Mouse (Mus musculus) heart, embryonic 16.5 days (tissue): ENCODE measurements at regions not wholly inside any gene's neighbourhood (a gene's known extent, or its start where the extent isn't known, plus 50 kb on each side); places are given as distances from the start of the nearest gene placed in this dataset.

Source experiments
- ATAC-seq: fragments of 200-750 bp; cut with Nextera tagmentation; replicated peaks from 2 replicates; pipeline ENCODE4 v1.8.0; 2017; ENCODE audit warnings: moderate number of reproducible peaks; ENCODE audit not compliant: insufficient read depth, low FRiP score; ENCODE audit errors: extremely low read depth
- H3K27ac ChIP-seq: fragments of 300-500 bp; sonication (generic); 2 replicates; pipeline ENCODE4 v1.5.1; 2014; ENCODE audit warnings: mild to moderate bottlenecking, low read length, control low read depth, moderate library complexity
- H3K27me3 ChIP-seq: fragments of 300-500 bp; sonication (generic); 2 replicates; pipeline ENCODE4 v1.6.1; 2014; ENCODE audit warnings: low read length, mixed read lengths; ENCODE audit not compliant: control insufficient read depth, insufficient read depth
- H3K36me3 ChIP-seq: fragments of 300-500 bp; sonication (generic); 2 replicates; pipeline ENCODE4 v1.6.1; 2014; ENCODE audit not compliant: control insufficient read depth, insufficient read depth
- H3K4me1 ChIP-seq: fragments of 300-500 bp; sonication (generic); 2 replicates; pipeline ENCODE4 v1.6.1; 2014; ENCODE audit warnings: low read length, mixed read lengths; ENCODE audit not compliant: control insufficient read depth, insufficient read depth
- H3K4me2 ChIP-seq: fragments of 300-500 bp; sonication (generic); 2 replicates; pipeline ENCODE4 v1.6.1; 2014; ENCODE audit warnings: low read depth, mild to moderate bottlenecking, control low read depth, low read length
- H3K4me3 ChIP-seq: fragments of 300-500 bp; sonication (generic); 2 replicates; pipeline ENCODE4 v1.5.1; 2014; ENCODE audit warnings: mild to moderate bottlenecking, control low read depth, low read length
- H3K9ac ChIP-seq: fragments of 300-500 bp; sonication (generic); 2 replicates; pipeline ENCODE4 v1.6.1; 2014; ENCODE audit warnings: low read length, control low read depth
- H3K9me3 ChIP-seq: fragments of 300-500 bp; sonication (generic); replicated peaks from 2 replicates; pipeline ENCODE4 v1.6.1; 2016; ENCODE audit warnings: low read length; ENCODE audit not compliant: control insufficient read depth
- WGBS: fragments of 180-500 bp; shearing (Covaris S2); extraction: QIAGEN DNeasy Blood & Tissue Kit; methylation state at CpG from one replicate; pipeline ENCODE4 v1.1.7; 2014; 5-methylcytosine and 5-hydroxymethylcytosine counted together

GRCm38 (mm10) chr16:42772640-42773039 lies 103.0 kb upstream of the Zbtb20 start:
- 49% methylated on average over 2 of the region's 2 CpGs for WGBS
- H3K36me3 ChIP-seq, result no peaks in the 10 kb centered on the region
- no peak for ATAC-seq
- H3K4me1 ChIP-seq, result no peaks in the 10 kb centered on the region
- no peaks in the 10 kb centered on the region for H3K27me3 ChIP-seq
- no peak overlapping the region for H3K27ac ChIP-seq
- no peak overlapping the region for H3K9ac ChIP-seq
- peaks cover 3% of the 10 kb centered on the region; the same call in 1 of the 2 replicates for H3K9me3 ChIP-seq
- no peak overlapping the region for H3K4me2 ChIP-seq
- no peak overlapping the region for H3K4me3 ChIP-seq

- Histone ChIP-seq H3K9ac (no peak overlapping the region), H3K4me1 (no peaks in the 10 kb centered on the region), H3K4me3 (no peak overlapping the region), H3K36me3 (no peaks in the 10 kb centered on the region), H3K9me3 (peaks cover 3% of the 10 kb centered on the region; the same call in 1 of the 2 replicates), H3K4me2 (no peak overlapping the region), H3K27ac (no peak overlapping the region), H3K27me3 (no peaks in the 10 kb centered on the region)
- 71% methylated on average over 1 of the region's 1 CpGs for WGBS
- ATAC-seq, result no peak
Observed at GRCm38 (mm10) chr16:42770199-42770598, 105.5 kb upstream of the Zbtb20 start.

GRCm38 (mm10) chr16:42748681-42749080 lies 127.0 kb upstream of the Zbtb20 start:
- no peaks in the 10 kb centered on the region for H3K9me3 ChIP-seq
- WGBS, result 94% methylated on average over 5 of the region's 5 CpGs
- H3K4me1 ChIP-seq, result no peaks in the 10 kb centered on the region
- no peaks in the 10 kb centered on the region for H3K27me3 ChIP-seq
- no peak overlapping the region for H3K9ac ChIP-seq
- H3K4me2 ChIP-seq, result no peak overlapping the region
- ATAC-seq, result no peak
- no peak overlapping the region for H3K4me3 ChIP-seq
- no peaks in the 10 kb centered on the region for H3K36me3 ChIP-seq
- H3K27ac ChIP-seq, result no peak overlapping the region

GRCm38 (mm10) chr16:42745943-42746675 lies 129.6 kb upstream of the Zbtb20 start:
- Histone ChIP-seq H3K27me3 (no peaks in the 10 kb centered on the region), H3K4me1 (no peaks in the 10 kb centered on the region), H3K4me3 (no peak overlapping the region), H3K27ac (no peak overlapping the region), H3K36me3 (no peaks in the 10 kb centered on the region), H3K9me3 (no peaks in the 10 kb centered on the region), H3K4me2 (peak overlapping the region; percentile 33; the same call in 1 of the 2 replicates), H3K9ac (no peak overlapping the region)
- WGBS, result 33% methylated on average over 11 of the region's 11 CpGs
- ATAC-seq, result no peak

- Histone ChIP-seq H3K4me2 (no peak overlapping the region), H3K27ac (no peak overlapping the region), H3K4me1 (no peaks in the 10 kb centered on the region), H3K4me3 (no peak overlapping the region), H3K36me3 (no peaks in the 10 kb centered on the region), H3K9ac (no peak overlapping the region), H3K9me3 (no peaks in the 10 kb centered on the region), H3K27me3 (no peaks in the 10 kb centered on the region)
- ATAC-seq, result no peak
- WGBS, result 90% methylated on average over 1 of the region's 1 CpGs
Observed at GRCm38 (mm10) chr16:42743538-42743937, 132.1 kb upstream of the Zbtb20 start.

GRCm38 (mm10) chr16:42743120-42743519 lies 132.6 kb upstream of the Zbtb20 start:
- ATAC-seq, result no peak
- Histone ChIP-seq H3K9ac (no peak overlapping the region), H3K4me3 (no peak overlapping the region), H3K27ac (no peak overlapping the region), H3K9me3 (no peaks in the 10 kb centered on the region), H3K4me1 (no peaks in the 10 kb centered on the region), H3K27me3 (no peaks in the 10 kb centered on the region), H3K36me3 (no peaks in the 10 kb centered on the region), H3K4me2 (no peak overlapping the region)
- WGBS, result 54% methylated on average over 2 of the region's 2 CpGs

GRCm38 (mm10) chr16:42727826-42728225 lies 147.9 kb upstream of the Zbtb20 start:
- 77% methylated on average over 7 of the region's 7 CpGs for WGBS
- no peaks in the 10 kb centered on the region for H3K27me3 ChIP-seq

GRCm38 (mm10) chr16:42719915-42720314 lies 155.8 kb upstream of the Zbtb20 start:
- 82% methylated on average over 3 of the region's 3 CpGs for WGBS
- Histone ChIP-seq H3K4me1 (no peaks in the 10 kb centered on the region), H3K9me3 (no peaks in the 10 kb centered on the region), H3K36me3 (no peaks in the 10 kb centered on the region), H3K4me2 (no peak overlapping the region), H3K4me3 (no peak overlapping the region), H3K27ac (no peak overlapping the region), H3K27me3 (no peaks in the 10 kb centered on the region), H3K9ac (no peak overlapping the region)
- ATAC-seq, result no peak

More at GRCm38 (mm10) chr16:42727826-42728225, 147.9 kb upstream of the Zbtb20 start:
- Histone ChIP-seq H3K4me1 (no peaks in the 10 kb centered on the region), H3K36me3 (no peaks in the 10 kb centered on the region), H3K9me3 (no peaks in the 10 kb centered on the region), H3K4me2 (no peak overlapping the region), H3K4me3 (no peak overlapping the region), H3K9ac (no peak overlapping the region), H3K27ac (no peak overlapping the region)
- no peak for ATAC-seq

- Histone ChIP-seq H3K27me3 (no peaks in the 10 kb centered on the region), H3K4me2 (no peak overlapping the region), H3K4me1 (no peaks in the 10 kb centered on the region), H3K4me3 (no peak overlapping the region), H3K36me3 (no peaks in the 10 kb centered on the region), H3K9ac (no peak overlapping the region), H3K27ac (no peak overlapping the region), H3K9me3 (no peaks in the 10 kb centered on the region)
- ATAC-seq, result no peak
- 71% methylated on average over 7 of the region's 7 CpGs for WGBS
Observed at GRCm38 (mm10) chr16:42718452-42718851, 157.2 kb upstream of the Zbtb20 start.
